Mouse (Mus musculus) olfactory bulb, adult 2 months (tissue): ENCODE data around the gene Prrx2.

ENCODE experiments used
- CTCF ChIP-seq: fragments of 200-500 bp; IDR thresholded peaks from 2 replicates; pipeline ENCODE4 v1.5.1; 2012; ENCODE audit warnings: low read depth, mild to moderate bottlenecking, low read length, moderate library complexity; ENCODE audit not compliant: insufficient read depth
- POLR2A ChIP-seq: fragments of 200-500 bp; IDR thresholded peaks from 2 replicates; pipeline ENCODE4 v1.6.1; 2012; ENCODE audit warnings: mild to moderate bottlenecking, low read depth, low read length, moderate library complexity; ENCODE audit not compliant: insufficient read depth

DNA sequence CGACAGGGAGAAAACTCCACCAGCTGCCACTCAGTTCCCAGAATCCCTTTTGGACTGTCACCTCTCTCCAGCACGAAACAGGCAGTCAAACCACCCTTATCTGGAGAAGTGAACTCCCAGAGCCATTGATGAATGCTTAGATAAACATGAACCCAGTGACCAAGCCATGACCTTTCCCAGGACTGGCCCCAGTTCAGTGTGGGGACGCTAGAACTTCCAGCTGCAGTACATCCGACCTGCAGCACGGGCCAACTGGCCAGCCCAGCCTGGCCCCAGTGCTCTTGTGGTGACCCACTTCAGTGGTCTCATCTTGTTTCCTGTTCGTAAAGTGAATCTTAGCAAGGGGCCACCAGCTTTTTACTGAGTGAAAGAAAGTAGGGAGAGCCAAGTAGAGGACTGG, 58.6 kb downstream of the Prrx2 start:
- no peak for TF ChIP-seq CTCF
- no peak for TF ChIP-seq POLR2A
